Mouse (Mus musculus): ENCODE data around the gene Fut8. TPM values are rescaled to one million over a fixed set of nuclear protein-coding genes. Genes with fewer than 3 reads are reported as not detected.
A peak's percentile ranks its signal among the peaks of the same experiment; 100 is the strongest.
"Not testable (repeated sequence)": the region's sequence is repeated elsewhere in the genome, so short reads cannot be mapped to it uniquely, and the experiment has no call there.

Fut8 gene
- polyA plus RNA-seq, 1 experiment from 2014 or later: 37.5 TPM

DNA sequence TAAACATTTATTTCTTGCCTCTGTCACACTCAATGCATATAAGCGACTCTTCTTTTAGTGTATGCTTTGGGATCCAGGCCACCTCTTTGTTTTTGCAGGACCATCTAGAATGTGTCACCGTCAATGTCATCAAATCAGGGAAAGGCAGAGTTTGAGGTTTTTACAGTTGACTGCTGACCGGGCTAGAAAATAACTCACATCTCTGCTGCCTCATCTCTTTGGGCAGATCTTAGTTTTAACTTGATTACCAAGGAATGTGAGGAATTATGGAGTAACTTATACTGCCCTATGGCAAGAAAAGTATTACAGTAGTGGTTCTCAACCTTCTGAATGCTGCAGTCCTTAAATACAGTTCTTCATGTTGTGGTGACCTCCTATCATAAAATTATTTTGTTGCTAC, 12.2 kb upstream of the Fut8 start:
- no peaks in the 10 kb centered on the region for H3K27me3 ChIP-seq
- H3K9me3 ChIP-seq: no peaks in the 10 kb centered on the region
- no peak overlapping the region for H3K9ac ChIP-seq (replicated peaks)
- no peak for ATAC-seq (replicated peaks)
- 88% methylated on average over 3 of the region's 3 CpGs for WGBS
- H3K36me3 ChIP-seq: no peaks in the 10 kb centered on the region
- H3K27ac ChIP-seq (replicated peaks): no peak overlapping the region
- no peak overlapping the region for H3K4me3 ChIP-seq
- H3K4me2 ChIP-seq (replicated peaks): no peak overlapping the region
- H3K4me1 ChIP-seq: no peaks in the 10 kb centered on the region

DNA sequence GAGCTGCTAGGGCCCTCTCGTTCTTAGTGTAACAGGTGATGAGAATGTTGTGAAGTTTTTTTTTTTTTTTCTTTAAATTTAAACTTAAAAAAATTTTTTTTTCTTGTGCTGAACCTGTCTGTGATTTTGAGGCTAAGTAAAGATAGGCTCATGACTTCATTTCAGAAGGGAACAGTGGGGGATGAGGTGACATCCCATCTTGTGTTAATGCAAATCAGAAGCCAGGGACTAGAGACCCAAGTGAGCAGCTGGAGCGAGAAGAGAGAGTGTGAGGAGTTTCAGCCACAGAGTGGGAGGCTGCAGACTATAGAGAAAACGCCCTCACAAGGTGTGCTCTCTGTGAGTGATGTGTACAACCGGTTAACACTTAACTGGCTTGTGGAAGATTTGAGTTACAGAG, 2.0 kb upstream of the Fut8 start:
- Histone ChIP-seq H3K4me2 (replicated peaks) (no peak overlapping the region), H3K36me3 (no peaks in the 10 kb centered on the region), H3K4me3 (no peak overlapping the region), H3K27me3 (no peaks in the 10 kb centered on the region), H3K9ac (replicated peaks) (no peak overlapping the region), H3K27ac (replicated peaks) (no peak overlapping the region), H3K9me3 (no peaks in the 10 kb centered on the region), H3K4me1 (peaks cover 13% of the 10 kb centered on the region)
- ATAC-seq (replicated peaks): no peak
- WGBS: 69% methylated on average over 4 of the region's 4 CpGs

DNA sequence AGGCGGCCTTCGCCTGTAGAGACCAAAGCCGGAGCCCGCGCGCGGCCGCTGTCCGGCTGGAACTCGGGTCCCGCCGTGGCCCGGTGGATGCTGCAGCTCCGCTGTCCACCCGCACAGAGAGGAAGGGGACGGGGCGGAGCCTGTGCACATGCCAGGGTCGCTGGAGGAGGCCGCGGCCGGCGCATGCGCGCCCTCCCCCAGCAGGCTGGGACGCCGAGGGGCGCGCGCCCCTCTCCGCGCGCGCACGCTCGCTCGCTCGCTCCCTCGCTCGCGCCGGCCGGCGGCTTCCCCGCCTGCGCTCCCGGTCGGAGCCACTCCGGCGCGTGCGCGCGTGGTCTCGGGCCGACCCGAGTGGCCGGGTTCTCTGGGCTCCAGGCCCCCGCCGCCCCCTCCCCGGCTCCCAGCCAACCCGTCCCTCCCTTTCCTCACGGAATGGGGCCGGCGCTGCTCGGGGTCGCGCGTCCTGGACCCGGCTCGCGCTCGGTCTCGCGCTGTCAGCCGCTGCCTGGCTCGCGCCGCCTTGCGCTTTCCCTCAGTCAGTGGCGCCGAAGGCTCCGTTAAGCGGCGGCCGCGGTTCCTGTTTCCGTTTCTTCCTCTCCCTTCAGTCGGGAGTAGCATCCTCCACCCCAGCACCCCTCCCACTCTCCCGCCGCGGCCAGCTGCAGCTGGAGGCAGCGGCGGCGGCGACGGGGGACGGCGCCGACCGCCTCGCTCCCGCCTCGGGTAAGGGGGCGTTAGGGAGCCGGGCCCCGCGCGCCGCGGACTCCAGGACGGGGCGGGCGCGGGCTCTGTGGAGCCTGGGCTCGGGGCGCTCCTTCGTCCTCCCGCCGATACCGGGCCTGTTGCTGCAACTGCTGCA, 835 bp downstream of the Fut8 start:
- H3K27ac ChIP-seq (replicated peaks): peak overlapping the region; percentile 97
- peak overlapping the region; percentile 96 for H3K4me3 ChIP-seq
- H3K27me3 ChIP-seq: no peaks in the 10 kb centered on the region
- peak overlapping the region; percentile 92 for H3K4me2 ChIP-seq (replicated peaks)
- H3K9ac ChIP-seq (replicated peaks): peak overlapping the region; percentile 96
- no peaks in the 10 kb centered on the region for H3K9me3 ChIP-seq
- no peaks in the 10 kb centered on the region for H3K36me3 ChIP-seq
- under 1% methylated on average over 111 of the region's 120 CpGs for WGBS
- peak; percentile 97 for ATAC-seq (replicated peaks)
- H3K4me1 ChIP-seq: peaks cover 13% of the 10 kb centered on the region

DNA sequence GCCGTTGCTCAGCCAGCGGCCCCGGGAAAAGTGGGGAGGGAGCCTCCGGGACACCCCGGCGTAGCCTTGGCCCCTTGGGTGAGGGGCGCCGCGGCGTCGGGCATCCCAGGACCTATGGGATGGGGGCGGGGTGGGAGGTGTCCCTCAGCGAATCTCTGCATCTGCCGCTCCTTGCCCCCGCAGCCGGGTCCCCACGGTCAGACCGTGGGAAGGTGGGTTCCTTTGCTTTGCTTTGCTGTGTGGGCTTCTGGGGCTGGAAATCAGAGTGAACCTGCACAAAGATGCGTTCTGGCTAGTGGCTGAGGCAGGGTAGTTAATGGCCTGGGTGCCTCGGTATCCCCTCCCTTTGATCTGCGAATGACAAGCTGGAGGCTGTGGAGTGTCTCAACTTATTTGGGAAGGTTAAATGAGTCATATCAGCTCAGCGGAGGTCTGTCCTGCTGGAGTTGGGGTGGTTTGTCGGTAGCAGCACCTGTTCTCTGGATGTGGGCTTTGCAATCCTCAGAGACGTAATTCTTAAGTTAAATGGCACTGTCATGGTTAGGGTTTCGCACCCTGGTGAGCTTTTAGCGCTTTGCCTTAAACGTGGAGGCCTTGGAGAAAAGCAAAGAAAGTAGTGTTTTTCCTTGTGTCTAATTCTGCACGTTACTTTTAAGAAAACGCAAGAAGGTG, 1.6 kb downstream of the Fut8 start:
- H3K9ac ChIP-seq (replicated peaks): peak overlapping the region; percentile 96
- under 1% methylated on average over 23 of the region's 29 CpGs for WGBS
- H3K9me3 ChIP-seq: no peaks in the 10 kb centered on the region
- peak overlapping the region; percentile 92 for H3K4me2 ChIP-seq (replicated peaks)
- H3K36me3 ChIP-seq: no peaks in the 10 kb centered on the region
- H3K4me1 ChIP-seq: peaks cover 13% of the 10 kb centered on the region
- no peaks in the 10 kb centered on the region for H3K27me3 ChIP-seq
- no peak; the same call in 1 of the 2 replicates for ATAC-seq (replicated peaks)
- H3K27ac ChIP-seq (replicated peaks): peak overlapping the region; percentile 97
- H3K4me3 ChIP-seq: peak overlapping the region; percentile 96

DNA sequence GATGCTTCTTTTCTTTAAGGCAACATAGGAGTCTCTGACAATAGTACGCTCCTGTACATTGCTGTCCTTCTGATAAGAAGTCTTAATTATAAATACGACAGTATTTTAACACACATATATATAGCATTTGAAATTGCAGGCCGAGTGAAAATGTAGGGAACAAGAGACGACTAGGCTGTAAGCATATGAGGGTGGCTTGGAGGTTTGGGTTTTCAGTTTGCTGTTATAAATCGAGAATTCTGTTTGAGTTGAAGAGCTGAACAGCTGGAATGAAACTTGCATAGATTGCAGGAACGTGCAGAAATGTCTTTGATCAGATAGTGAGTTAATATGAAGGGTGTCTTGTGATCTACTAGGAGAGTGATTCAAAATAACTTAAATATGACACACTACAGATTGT, 2.4 kb downstream of the Fut8 start:
- 55% methylated on average over 6 of the region's 6 CpGs for WGBS
- no peaks in the 10 kb centered on the region for H3K36me3 ChIP-seq
- H3K9me3 ChIP-seq: no peaks in the 10 kb centered on the region
- H3K27ac ChIP-seq (replicated peaks): no peak overlapping the region
- no peaks in the 10 kb centered on the region for H3K27me3 ChIP-seq
- peak overlapping the region; percentile 23; the same call in 1 of the 2 replicates for H3K4me2 ChIP-seq (replicated peaks)
- 0 out of 2 replicates have a peak overlapping the region, but pooled peaks have one; percentile 14 for H3K4me3 ChIP-seq
- H3K9ac ChIP-seq (replicated peaks): no peak overlapping the region
- ATAC-seq (replicated peaks): no peak
- peaks cover 13% of the 10 kb centered on the region for H3K4me1 ChIP-seq

DNA sequence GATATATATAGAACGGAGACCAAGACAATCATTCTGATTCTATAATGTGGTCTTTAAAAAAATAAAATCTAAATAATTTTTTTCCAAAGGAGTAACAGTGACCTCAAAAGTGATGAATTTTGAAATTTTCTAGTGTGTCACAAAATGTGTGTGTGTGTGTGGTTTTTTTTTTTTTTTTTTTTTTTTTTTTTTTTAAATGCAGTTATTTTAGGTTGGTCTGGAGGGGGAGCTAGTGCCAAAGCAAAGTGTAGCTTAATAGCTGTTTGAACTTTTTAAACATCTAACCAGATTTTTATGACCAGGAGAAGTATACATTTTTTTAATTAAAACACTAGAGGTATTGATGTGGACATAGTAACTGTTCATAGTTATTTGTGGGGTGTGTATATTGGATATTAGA, 2.9 kb downstream of the Fut8 start:
- 80% methylated on average over 1 of the region's 1 CpGs for WGBS
- H3K4me2 ChIP-seq (replicated peaks): no peak overlapping the region

DNA sequence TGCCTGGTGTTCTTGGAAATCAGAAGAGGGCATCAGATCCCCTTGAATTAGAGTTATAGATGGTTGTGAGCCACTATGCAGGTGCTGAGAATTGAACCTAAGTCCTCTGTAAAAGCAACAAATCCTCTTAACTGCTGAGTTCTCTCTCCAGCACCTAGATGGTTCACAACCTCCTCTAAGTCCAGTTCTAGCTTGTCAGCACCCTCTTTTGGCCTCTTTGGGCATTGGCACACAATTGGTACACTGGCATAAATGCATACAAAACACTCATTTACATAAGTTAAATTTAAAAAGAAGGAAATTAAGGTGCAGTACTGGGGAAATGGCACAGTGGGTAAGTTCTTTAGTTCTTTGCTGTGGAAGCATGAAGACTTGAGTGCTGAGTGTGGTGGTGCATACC, 24.7 kb downstream of the Fut8 start:
- Histone ChIP-seq H3K4me2 (replicated peaks) (no peak overlapping the region), H3K4me1 (no peaks in the 10 kb centered on the region), H3K4me3 (no peak overlapping the region), H3K9ac (replicated peaks) (no peak overlapping the region), H3K36me3 (no peaks in the 10 kb centered on the region), H3K27ac (replicated peaks) (no peak overlapping the region), H3K9me3 (no peaks in the 10 kb centered on the region), H3K27me3 (no peaks in the 10 kb centered on the region)
- no peak for ATAC-seq (replicated peaks)

More for the DNA sequence above, 2.9 kb downstream of the Fut8 start:
- Histone ChIP-seq H3K27ac (replicated peaks) (no peak overlapping the region), H3K9me3 (no peaks in the 10 kb centered on the region), H3K27me3 (no peaks in the 10 kb centered on the region), H3K4me3 (no peak overlapping the region), H3K36me3 (no peaks in the 10 kb centered on the region), H3K4me1 (peaks cover 13% of the 10 kb centered on the region), H3K9ac (replicated peaks) (no peak overlapping the region)
- ATAC-seq (replicated peaks): no peak

DNA sequence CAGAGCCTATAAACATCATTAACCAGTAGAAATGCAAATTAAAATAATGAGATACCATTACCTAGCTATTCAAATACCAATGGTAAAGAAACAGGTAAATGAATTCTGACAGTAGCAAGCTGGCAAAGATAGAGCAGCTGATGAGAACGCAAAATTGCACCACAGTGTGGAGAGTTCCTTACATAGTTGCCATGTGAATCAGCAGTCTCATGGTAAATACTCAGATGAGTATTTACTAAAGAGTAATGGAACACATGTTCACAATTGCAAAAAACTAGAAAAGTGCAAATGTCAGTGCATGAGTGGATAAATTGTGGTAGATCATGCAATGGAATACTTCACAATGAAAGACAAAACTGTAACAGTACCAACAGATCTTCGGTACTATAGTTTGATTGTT, 25.9 kb downstream of the Fut8 start:
- Histone ChIP-seq H3K9ac (replicated peaks) (no peak overlapping the region), H3K4me2 (replicated peaks) (no peak overlapping the region), H3K9me3 (no peaks in the 10 kb centered on the region), H3K4me1 (no peaks in the 10 kb centered on the region), H3K36me3 (no peaks in the 10 kb centered on the region), H3K27me3 (no peaks in the 10 kb centered on the region), H3K4me3 (no peak overlapping the region), H3K27ac (replicated peaks) (no peak overlapping the region)
- ATAC-seq (replicated peaks): no peak
- WGBS: 78% methylated on average over 2 of the region's 2 CpGs

DNA sequence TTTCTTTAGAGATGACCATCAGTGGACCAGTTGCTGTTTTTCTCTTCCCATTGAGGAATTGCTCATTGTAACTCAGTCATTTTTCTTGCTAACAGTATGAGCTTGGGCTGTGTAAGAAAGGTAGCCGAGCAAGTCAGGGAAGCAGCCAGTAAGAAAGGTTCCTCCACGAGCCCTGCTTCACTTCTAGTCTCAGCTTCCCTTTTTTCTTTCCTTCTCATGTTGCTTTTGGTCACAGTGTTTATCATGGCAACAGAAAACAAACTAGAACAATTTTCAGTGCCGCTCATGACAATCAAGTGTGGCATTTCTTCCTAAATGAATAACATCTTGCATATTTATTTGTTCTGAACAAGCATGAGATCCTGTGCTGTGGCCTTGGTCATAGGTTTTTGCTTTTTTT, 32.8 kb downstream of the Fut8 start:
- no peak for ATAC-seq (replicated peaks)
- no peak overlapping the region for H3K4me2 ChIP-seq (replicated peaks)

DNA sequence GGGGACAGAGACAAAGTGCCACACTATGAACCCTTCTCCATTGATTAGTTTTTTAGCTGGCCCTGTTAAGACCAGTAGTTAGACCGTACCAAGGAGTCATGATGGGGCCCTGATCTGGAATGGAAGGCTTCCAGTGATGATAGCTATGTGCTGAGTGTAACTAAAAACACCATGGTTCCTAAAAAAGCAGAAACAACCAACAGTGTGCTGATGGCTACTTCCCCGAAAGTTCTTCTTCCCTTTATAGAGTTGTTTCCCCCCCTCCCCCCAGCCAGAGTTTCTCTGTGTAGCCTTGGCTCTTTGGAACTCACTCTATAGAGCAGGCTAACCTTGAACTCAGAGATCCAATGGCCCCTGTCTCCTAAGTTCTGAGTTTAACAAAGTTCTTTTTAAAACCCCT, 50.6 kb downstream of the Fut8 start:
- no peaks in the 10 kb centered on the region for H3K4me1 ChIP-seq
- 98% methylated on average over 2 of the region's 2 CpGs for whole genome bisulfite sequencing
- H3K9me3 ChIP-seq: no peaks in the 10 kb centered on the region
- H3K27me3 ChIP-seq: no peaks in the 10 kb centered on the region
- no peak overlapping the region for H3K4me2 ChIP-seq (replicated peaks)
- H3K36me3 ChIP-seq: no peaks in the 10 kb centered on the region
- H3K4me3 ChIP-seq: no peak overlapping the region
- ATAC-seq (replicated peaks): no peak
- no peak overlapping the region for H3K27ac ChIP-seq (replicated peaks)
- H3K9ac ChIP-seq (replicated peaks): no peak overlapping the region

More for the DNA sequence above, 32.8 kb downstream of the Fut8 start:
- Histone ChIP-seq H3K4me3 (no peak overlapping the region), H3K36me3 (no peaks in the 10 kb centered on the region), H3K4me1 (no peaks in the 10 kb centered on the region), H3K27ac (replicated peaks) (no peak overlapping the region), H3K9me3 (no peaks in the 10 kb centered on the region), H3K9ac (replicated peaks) (no peak overlapping the region), H3K27me3 (no peaks in the 10 kb centered on the region)
- 90% methylated on average over 3 of the region's 3 CpGs for WGBS

DNA sequence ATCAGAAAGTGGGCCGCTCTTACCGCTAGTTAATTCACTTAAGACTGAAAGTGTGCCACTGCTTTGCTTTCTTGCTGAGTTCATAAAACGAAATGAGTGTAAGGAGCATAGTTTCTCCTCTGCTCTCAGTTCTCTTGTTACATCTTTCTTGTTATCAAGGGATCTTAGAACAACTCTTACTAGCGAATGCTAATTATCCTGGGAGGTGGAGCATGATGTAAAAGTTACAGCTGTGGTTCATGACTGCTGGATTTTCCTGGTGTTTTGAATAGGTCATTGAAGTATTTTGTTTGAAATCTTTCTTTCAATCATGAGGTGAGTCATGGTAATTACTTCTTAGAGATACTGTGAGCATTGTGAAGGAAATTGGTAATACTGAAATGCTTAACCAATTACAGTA, 53.1 kb downstream of the Fut8 start:
- no peak overlapping the region for H3K4me2 ChIP-seq (replicated peaks)
- H3K9me3 ChIP-seq: no peaks in the 10 kb centered on the region
- no peak overlapping the region for H3K4me3 ChIP-seq
- no peaks in the 10 kb centered on the region for H3K27me3 ChIP-seq
- H3K36me3 ChIP-seq: no peaks in the 10 kb centered on the region
- H3K9ac ChIP-seq (replicated peaks): no peak overlapping the region
- no peak for ATAC-seq (replicated peaks)
- 55% methylated on average over 4 of the region's 4 CpGs for WGBS
- H3K4me1 ChIP-seq: no peaks in the 10 kb centered on the region
- no peak overlapping the region for H3K27ac ChIP-seq (replicated peaks)

DNA sequence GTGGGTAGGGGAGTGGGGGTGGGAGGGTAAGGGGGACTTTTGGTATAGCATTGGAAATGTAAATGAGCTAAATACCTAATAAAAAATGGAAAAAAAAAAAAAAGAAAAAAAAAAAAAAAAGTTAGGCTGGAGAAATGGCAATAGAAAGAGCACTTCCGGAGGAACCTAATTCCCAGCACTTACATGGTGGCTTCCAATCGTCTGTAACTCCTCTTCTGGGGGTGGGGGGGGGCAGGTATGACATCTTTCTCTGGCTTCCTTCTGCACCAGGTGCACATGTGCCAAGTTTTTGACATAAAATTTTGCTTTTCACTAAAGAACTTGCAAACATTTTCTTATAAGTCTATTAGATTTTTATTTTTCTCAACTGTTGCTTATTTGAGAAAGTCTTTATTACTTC, 53.9 kb downstream of the Fut8 start:
- not testable (repeated sequence) for H3K9me3 ChIP-seq; H3K4me3 ChIP-seq; H3K27me3 ChIP-seq; H3K4me1 ChIP-seq; H3K27ac ChIP-seq (replicated peaks); H3K36me3 ChIP-seq; H3K4me2 ChIP-seq (replicated peaks); H3K9ac ChIP-seq (replicated peaks); ATAC-seq (replicated peaks)
- WGBS: 78% methylated on average over 2 of the region's 2 CpGs
